10 mouse cellular contexts compared by ENCODE assay signal in genomic region chr6:126163181-126163621, GRCm38 (mm10). TPM values are rescaled to one million over a fixed set of nuclear protein-coding genes. Genes with fewer than 3 reads are reported as not detected.
DNase-seq lines count a peak whose midpoint lies in the region; ATAC-seq and TF ChIP-seq lines count a peak whose summit lies in the region.
"Had no signal": no experiment of that assay in that cellular context is flagged by ENCODE, and none has a peak within 500 bp of the region (broad histone marks: within the 10 kb centered on the region; RNA-seq: fewer than 3 reads in every experiment).

No protein-coding gene starts in this region.

- H3K36me3 ChIP-seq in heart, postnatal 0 days (replicated peaks; ENCODE audit: control insufficient read depth, insufficient read depth, low read length), result no peaks in the 10 kb centered on the region
- H3K36me3 ChIP-seq in lung, embryonic 16.5 days (ENCODE audit: control insufficient read depth, insufficient read depth, low read length), result no peaks in the 10 kb centered on the region

- no peak for TF ChIP-seq POLR2A in embryonic fibroblast, embryonic 13.5 days (IDR thresholded peaks at IDR 0.05; ENCODE audit: low read depth, low read length)

- peak; percentile 71 for ATAC-seq in heart, postnatal 0 days (ENCODE audit: insufficient read depth, low read depth)
- ATAC-seq in lung, embryonic 16.5 days (ENCODE audit: low read depth), result peak; percentile 45

- peak; percentile 30 for DNase-seq in ovary, postnatal 36 days (ENCODE audit: low spot score)
- DNase-seq in ovary, postnatal 14 days (ENCODE audit: low spot score), result no peak
- peak; percentile 66 for DNase-seq in heart, postnatal 0 days (ENCODE audit: low spot score)
- DNase-seq in kidney, postnatal 14 days, result peak; percentile 72
- DNase-seq in right cerebral cortex, postnatal 25 days, result peak; percentile 64
- no peak for DNase-seq in ovary, postnatal 10 days (ENCODE audit: low spot score)

- no peak for TF ChIP-seq CTCF in embryonic fibroblast, embryonic 13.5 days (IDR thresholded peaks at IDR 0.05; ENCODE audit: borderline replicate concordance, insufficient read depth, low read length)
- TF ChIP-seq CTCF in heart, postnatal 0 days (IDR thresholded peaks at IDR 0.05; ENCODE audit: low read depth), result no peak; the same call in 1 of the 2 replicates

- peak overlapping the region; percentile 67 for H3K4me2 ChIP-seq in heart, postnatal 0 days (ENCODE audit: low read depth, low read length)
- peak overlapping the region; percentile 75 for H3K4me2 ChIP-seq in lung, embryonic 16.5 days (ENCODE audit: low read depth, low read length)

- WGBS in heart, postnatal 0 days, result 1% methylated on average over 25 of the region's 25 CpGs
- WGBS in lung, embryonic 16.5 days, result under 1% methylated on average over 25 of the region's 25 CpGs

- H3K4me1 ChIP-seq in embryonic fibroblast, embryonic 13.5 days (ENCODE audit: control insufficient read depth, insufficient read depth, low read length), result no peaks in the 10 kb centered on the region; the same call in 1 of the 2 replicates
- peaks cover 40% of the 10 kb centered on the region for H3K4me1 ChIP-seq in heart, postnatal 0 days (ENCODE audit: control insufficient read depth, insufficient read depth)
- H3K4me1 ChIP-seq in lung, embryonic 16.5 days (replicated peaks; ENCODE audit: control insufficient read depth, insufficient read depth, low read length), result peaks cover 29% of the 10 kb centered on the region

- H3K9me3 ChIP-seq in heart, postnatal 0 days (replicated peaks; ENCODE audit: control insufficient read depth, low read length), result no peaks in the 10 kb centered on the region
- no peaks in the 10 kb centered on the region for H3K9me3 ChIP-seq in lung, embryonic 16.5 days (ENCODE audit: control insufficient read depth, low read length)

- H3K4me3 ChIP-seq in embryonic fibroblast, embryonic 13.5 days (ENCODE audit: insufficient read depth, low read length), result peak overlapping the region; percentile 34
- peak overlapping the region; percentile 53 for H3K4me3 ChIP-seq in heart, postnatal 0 days (ENCODE audit: low read depth, low read length)
- peak overlapping the region; percentile 50 for H3K4me3 ChIP-seq in lung, embryonic 16.5 days (ENCODE audit: low read length)

- 0 out of 2 replicates have a peak overlapping the region, but pooled peaks have one; percentile 48 for H3K9ac ChIP-seq in heart, postnatal 0 days (replicated peaks; ENCODE audit: low read depth, low read length)
- H3K9ac ChIP-seq in lung, embryonic 16.5 days (ENCODE audit: low read length), result peak overlapping the region; percentile 30

- no peak for TF ChIP-seq EP300 in heart, postnatal 0 days (IDR thresholded peaks at IDR 0.05; ENCODE audit: low read depth)

- H3K27ac ChIP-seq in embryonic fibroblast, embryonic 13.5 days (ENCODE audit: insufficient read depth, low read length), result no peak overlapping the region
- peak overlapping the region; percentile 69 for H3K27ac ChIP-seq in heart, postnatal 0 days (ENCODE audit: low read depth)
- H3K27ac ChIP-seq in lung, embryonic 16.5 days (ENCODE audit: low read length), result no peak overlapping the region

- peaks cover 19% of the 10 kb centered on the region for H3K27me3 ChIP-seq in heart, postnatal 0 days (ENCODE audit: control insufficient read depth, insufficient read depth, low read length)
- peaks cover 26% of the 10 kb centered on the region for H3K27me3 ChIP-seq in lung, embryonic 16.5 days (ENCODE audit: control insufficient read depth, insufficient read depth, low read depth, low read length)

RNA-seq across cellular contexts. Expression of gene Ntf3, which starts 3.5 kb away (rescaled TPM):
- polyA plus RNA-seq in embryonic fibroblast, embryonic 13.5 days (2011; ENCODE audit: insufficient read length, low read depth, missing spikeins), result 8.0 and 9.1 TPM in 2 replicates
- total RNA-seq in heart, postnatal 0 days (2014; rRNA removed; ENCODE audit: low replicate concordance), result 5.2 and 8.3 TPM in 2 replicates
- 5.5 and 6.1 TPM in 2 replicates for polyA plus RNA-seq in heart, postnatal 0 days (2015; fragmentation: Nextera tagmentation; extraction: Ambion mirVana)
- polyA plus RNA-seq in lung, embryonic 16.5 days (2015; fragmentation: Nextera tagmentation; extraction: Ambion mirVana), result 3.5 and 3.7 TPM in 2 replicates
- total RNA-seq: hematopoietic stem cell, adult 5-6 weeks; MEL had no signal

Comparison
In these comparisons a context has a peak if more than half of its experiments do, and no peak if none do; other contexts are left out.
1. DNase-seq: peak in ovary, postnatal 36 days (single experiment), heart, postnatal 0 days (single experiment), kidney, postnatal 14 days (single experiment) and right cerebral cortex, postnatal 25 days (single experiment); none in ovary, postnatal 14 days (single experiment) and ovary, postnatal 10 days (single experiment).
2. Peak in every context shown above with its lines, with median percentiles within 50 percentile points of each other: H3K4me3 ChIP-seq.